In the genomic region with DNA sequence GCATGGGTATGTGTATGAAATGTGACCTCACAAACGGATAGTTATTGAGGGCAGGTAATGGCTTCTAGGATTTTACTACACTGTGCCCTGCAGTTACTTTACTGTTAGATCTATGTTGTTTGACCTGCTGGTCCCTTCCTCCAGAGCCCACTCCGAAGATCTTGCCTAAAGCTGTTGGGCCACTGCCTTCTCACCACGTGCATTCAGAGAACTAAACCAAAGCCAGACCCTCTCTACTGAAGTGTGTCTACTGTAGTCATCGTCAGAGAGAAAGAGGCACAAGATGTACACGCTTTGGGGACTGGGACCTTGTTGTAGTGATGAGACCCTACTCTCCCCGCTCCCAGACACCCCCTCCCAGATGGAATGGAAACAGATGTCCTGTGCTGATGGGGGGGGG, we compare ENCODE assay signal across 22 mouse cellular contexts. TPM values are rescaled to one million over a fixed set of nuclear protein-coding genes. Genes with fewer than 3 reads are reported as not detected.
"Had no signal": no experiment of that assay in that cellular context is flagged by ENCODE, and none has a peak within 500 bp of the region (broad histone marks: within the 10 kb centered on the region; RNA-seq: fewer than 3 reads in every experiment).

No protein-coding gene starts in this region.

- DNase-seq: retina, postnatal 1 day; right cerebral cortex, adult 18-20 months; right cerebral cortex, postnatal 14 days; right cerebral cortex, postnatal 25 days; right cerebral cortex, postnatal 4 days; spleen, adult 18-20 months; thymus, adult 18-20 months; thymus, adult 2 months; thymus, postnatal 14 days; thymus, postnatal 25 days; thymus, postnatal 36 days; thymus, postnatal 4 days had no signal

- H3K27ac ChIP-seq: neural tube, embryonic 15.5 days; stomach, embryonic 15.5 days; stomach, postnatal 0 days had no signal

- H3K9ac ChIP-seq: neural tube, embryonic 15.5 days; stomach, embryonic 15.5 days had no signal

- H3K27me3 ChIP-seq: neural tube, embryonic 15.5 days; stomach, embryonic 15.5 days had no signal

- H3K4me2 ChIP-seq: neural tube, embryonic 15.5 days; stomach, embryonic 15.5 days had no signal

- H3K36me3 ChIP-seq: neural tube, embryonic 15.5 days; stomach, embryonic 15.5 days had no signal

- H3K4me3 ChIP-seq: neural tube, embryonic 15.5 days; stomach, embryonic 15.5 days had no signal

- H3K9me3 ChIP-seq: neural tube, embryonic 15.5 days; stomach, embryonic 15.5 days had no signal

RNA-seq across cellular contexts. Expression of a gene that starts 3.4 kb away (rescaled TPM):
- total RNA-seq: neutrophil, adult 5-6 weeks had no signal
- polyA plus RNA-seq: neural tube, embryonic 14.5 days; neural tube, embryonic 15.5 days; spleen, adult 2 months; stomach, embryonic 14.5 days; testis, adult 2 months; thymus, adult 2 months; thymus, postnatal 0 days; urinary bladder, adult 2 months had no signal
